Mouse (Mus musculus) lung, embryonic 15.5 days (tissue): ENCODE data around the gene Cox19. TPM values are rescaled to one million over a fixed set of nuclear protein-coding genes. Genes with fewer than 3 reads are reported as not detected.

Source experiments
- ATAC-seq: fragments of 200-750 bp; cut with Nextera tagmentation; 2 replicates; pipeline ENCODE4 v1.8.0; 2017; ENCODE audit warnings: moderate number of reproducible peaks, borderline replicate concordance; ENCODE audit not compliant: low FRiP score, low TSS enrichment; ENCODE audit errors: extremely low read depth
- H3K27ac ChIP-seq: fragments of 300-500 bp; sonication (generic); 2 replicates; pipeline ENCODE4 v1.5.1; 2015; ENCODE audit warnings: moderate library complexity, mild to moderate bottlenecking, inconsistent platforms
- H3K27me3 ChIP-seq: fragments of 300-500 bp; sonication (generic); 2 replicates; pipeline ENCODE4 v1.6.1; 2015; ENCODE audit warnings: inconsistent platforms
- H3K36me3 ChIP-seq: fragments of 300-500 bp; sonication (generic); 2 replicates; pipeline ENCODE4 v1.6.1; 2015; ENCODE audit warnings: inconsistent platforms
- H3K4me1 ChIP-seq: fragments of 300-500 bp; sonication (generic); 2 replicates; pipeline ENCODE4 v1.6.1; 2015; ENCODE audit warnings: inconsistent platforms
- H3K4me2 ChIP-seq: fragments of 300-500 bp; sonication (generic); 2 replicates; pipeline ENCODE4 v1.6.1; 2015; ENCODE audit warnings: inconsistent platforms, mild to moderate bottlenecking, moderate library complexity
- H3K4me3 ChIP-seq: fragments of 300-500 bp; sonication (generic); 2 replicates; pipeline ENCODE4 v1.5.1; 2015; ENCODE audit warnings: mild to moderate bottlenecking, inconsistent platforms
- H3K9ac ChIP-seq: fragments of 300-500 bp; sonication (generic); 2 replicates; pipeline ENCODE4 v1.6.1; 2015; ENCODE audit warnings: inconsistent platforms
- H3K9me3 ChIP-seq: fragments of 300-500 bp; sonication (generic); 2 replicates; pipeline ENCODE4 v1.6.1; 2016; ENCODE audit warnings: inconsistent platforms
- WGBS: fragments of 180-500 bp; shearing (Covaris S2); methylation state at CpG from one replicate; pipeline ENCODE4 v1.1.7; 2015; 5-methylcytosine and 5-hydroxymethylcytosine counted together
- polyA plus RNA-seq: library from polyadenylated mRNA; unstranded; fragments of >200 nt; fragmentation: Nextera tagmentation; extraction: Ambion mirVana; gene quantifications from 2 replicates; pipeline ENCODE4 v1.2.1, GENCODE M21; 2015

Cox19 gene
- polyA plus RNA-seq, 1 experiment from 2014 or later: 92.9 TPM

- Histone ChIP-seq H3K4me3 (no peak overlapping the region), H3K27me3 (peaks cover 6% of the 10 kb centered on the region; the same call in 1 of the 2 replicates), H3K9ac (no peak overlapping the region), H3K27ac (no peak overlapping the region), H3K9me3 (no peaks in the 10 kb centered on the region), H3K36me3 (no peaks in the 10 kb centered on the region), H3K4me2 (no peak overlapping the region), H3K4me1 (peaks cover 9% of the 10 kb centered on the region; the same call in 1 of the 2 replicates)
- 85% methylated on average over 11 of the region's 11 CpGs for WGBS
- ATAC-seq: no peak
Observed at GRCm38 (mm10) chr5:139353946-139354345, 2.7 kb upstream of the Cox19 start.

- WGBS: 44% methylated on average over 10 of the region's 10 CpGs
- peaks cover 6% of the 10 kb centered on the region; the same call in 1 of the 2 replicates for H3K27me3 ChIP-seq
- H3K4me2 ChIP-seq: no peak overlapping the region
- H3K9ac ChIP-seq: no peak overlapping the region
- H3K27ac ChIP-seq: no peak overlapping the region
- H3K9me3 ChIP-seq: no peaks in the 10 kb centered on the region
- H3K4me1 ChIP-seq: peaks cover 9% of the 10 kb centered on the region; the same call in 1 of the 2 replicates
- ATAC-seq: no peak
- no peaks in the 10 kb centered on the region for H3K36me3 ChIP-seq
- H3K4me3 ChIP-seq: no peak overlapping the region
Observed at GRCm38 (mm10) chr5:139353496-139353895, 2.3 kb upstream of the Cox19 start.

GRCm38 (mm10) chr5:139352317-139352716 lies 1.1 kb upstream of the Cox19 start, which contains the start of gene Cyp2w1:
TSS of gene Cyp2w1 (plus strand) at chr5:139352617.
- Histone ChIP-seq H3K4me1 (peaks cover 9% of the 10 kb centered on the region; the same call in 1 of the 2 replicates), H3K27ac (no peak within 1 kb of the TSS), H3K4me2 (no peak within 1 kb of the TSS), H3K36me3 (no peaks in the 10 kb centered on the region), H3K27me3 (peaks cover 6% of the 10 kb centered on the region; the same call in 1 of the 2 replicates), H3K9ac (no peak within 1 kb of the TSS; the same call in 1 of the 2 replicates), H3K4me3 (no peak within 1 kb of the TSS), H3K9me3 (no peaks in the 10 kb centered on the region)
- no peak for ATAC-seq
- 53% methylated on average over 6 of the region's 6 CpGs for WGBS

DNA sequence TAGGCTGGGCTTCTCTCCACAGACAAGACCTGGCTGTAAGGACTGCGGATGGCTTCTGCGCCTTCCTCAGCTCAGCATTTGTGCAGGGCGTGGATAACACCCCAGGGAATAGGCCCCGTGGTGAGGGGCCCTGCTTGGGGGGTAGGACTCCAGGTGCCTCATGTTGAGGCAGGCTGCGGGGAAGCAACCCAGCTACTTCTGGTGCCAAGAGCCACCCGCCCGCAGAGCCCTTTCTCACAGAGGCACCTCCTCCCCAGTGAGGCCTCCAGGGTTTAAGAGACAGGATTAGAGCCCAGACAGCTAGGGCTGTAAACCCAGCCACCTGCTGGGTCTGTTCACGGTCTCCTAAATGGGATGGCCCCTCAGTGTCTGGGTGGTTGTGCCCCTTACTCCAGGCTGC lies 410 bp upstream of the Cox19 start:
- WGBS: 21% methylated on average over 8 of the region's 8 CpGs
- no peak overlapping the region for H3K4me2 ChIP-seq
- H3K9me3 ChIP-seq: no peaks in the 10 kb centered on the region
- no peak overlapping the region for H3K27ac ChIP-seq
- no peak for ATAC-seq
- no peaks in the 10 kb centered on the region for H3K36me3 ChIP-seq
- no peak overlapping the region for H3K4me3 ChIP-seq
- H3K9ac ChIP-seq: no peak overlapping the region; the same call in 1 of the 2 replicates
- H3K4me1 ChIP-seq: peaks cover 9% of the 10 kb centered on the region; the same call in 1 of the 2 replicates
- H3K27me3 ChIP-seq: peaks cover 6% of the 10 kb centered on the region; the same call in 1 of the 2 replicates

DNA sequence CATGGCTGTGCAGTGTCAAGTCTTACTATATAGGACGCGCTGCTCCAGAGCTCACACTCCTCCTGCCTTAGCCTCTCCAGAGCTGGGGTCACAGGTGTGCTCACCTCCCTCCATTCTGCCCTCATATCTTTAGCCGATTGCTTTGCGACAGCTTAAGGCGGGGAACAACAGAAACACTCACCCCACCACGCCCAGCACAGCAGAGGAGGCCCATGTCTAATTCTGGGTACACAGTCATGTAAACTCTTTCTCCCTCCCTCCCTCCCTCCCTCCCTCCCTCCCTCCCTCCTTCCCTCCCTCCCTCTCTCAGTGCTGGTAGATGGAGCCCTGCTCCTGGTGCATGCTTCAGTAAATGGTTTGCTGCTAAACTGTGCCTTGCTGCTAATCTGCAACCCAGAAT lies 1.5 kb downstream of the Cox19 start:
- WGBS: 65% methylated on average over 6 of the region's 6 CpGs
- Histone ChIP-seq H3K27ac (no peak overlapping the region), H3K27me3 (peaks cover 6% of the 10 kb centered on the region; the same call in 1 of the 2 replicates), H3K4me2 (no peak overlapping the region), H3K4me1 (peaks cover 15% of the 10 kb centered on the region; the same call in 1 of the 2 replicates), H3K9me3 (no peaks in the 10 kb centered on the region), H3K4me3 (no peak overlapping the region), H3K36me3 (no peaks in the 10 kb centered on the region), H3K9ac (no peak overlapping the region)
- ATAC-seq: no peak

- Histone ChIP-seq H3K27me3 (peaks cover 6% of the 10 kb centered on the region; the same call in 1 of the 2 replicates), H3K4me3 (no peak overlapping the region), H3K9ac (no peak overlapping the region), H3K27ac (peak overlapping the region; percentile 64), H3K4me2 (no peak overlapping the region), H3K4me1 (peaks cover 20% of the 10 kb centered on the region), H3K9me3 (no peaks in the 10 kb centered on the region), H3K36me3 (peaks cover 7% of the 10 kb centered on the region)
- ATAC-seq: no peak
- WGBS: 45% methylated on average over 1 of the region's 1 CpGs
Observed at GRCm38 (mm10) chr5:139347225-139347624, 4.0 kb downstream of the Cox19 start.

GRCm38 (mm10) chr5:139345364-139345714 lies 5.9 kb downstream of the Cox19 start:
- 10% methylated on average over 5 of the region's 5 CpGs for WGBS
- peak overlapping the region; percentile 60 for H3K27ac ChIP-seq
- no peaks in the 10 kb centered on the region for H3K9me3 ChIP-seq
- peak overlapping the region; percentile 34; the same call in 1 of the 2 replicates for H3K9ac ChIP-seq
- H3K4me2 ChIP-seq: peak overlapping the region; percentile 89
- H3K4me3 ChIP-seq: peak overlapping the region; percentile 77
- peaks cover 15% of the 10 kb centered on the region for H3K4me1 ChIP-seq
- H3K36me3 ChIP-seq: peaks cover 20% of the 10 kb centered on the region
- H3K27me3 ChIP-seq: no peaks in the 10 kb centered on the region
- ATAC-seq: peak; percentile 4; the same call in 1 of the 2 replicates

DNA sequence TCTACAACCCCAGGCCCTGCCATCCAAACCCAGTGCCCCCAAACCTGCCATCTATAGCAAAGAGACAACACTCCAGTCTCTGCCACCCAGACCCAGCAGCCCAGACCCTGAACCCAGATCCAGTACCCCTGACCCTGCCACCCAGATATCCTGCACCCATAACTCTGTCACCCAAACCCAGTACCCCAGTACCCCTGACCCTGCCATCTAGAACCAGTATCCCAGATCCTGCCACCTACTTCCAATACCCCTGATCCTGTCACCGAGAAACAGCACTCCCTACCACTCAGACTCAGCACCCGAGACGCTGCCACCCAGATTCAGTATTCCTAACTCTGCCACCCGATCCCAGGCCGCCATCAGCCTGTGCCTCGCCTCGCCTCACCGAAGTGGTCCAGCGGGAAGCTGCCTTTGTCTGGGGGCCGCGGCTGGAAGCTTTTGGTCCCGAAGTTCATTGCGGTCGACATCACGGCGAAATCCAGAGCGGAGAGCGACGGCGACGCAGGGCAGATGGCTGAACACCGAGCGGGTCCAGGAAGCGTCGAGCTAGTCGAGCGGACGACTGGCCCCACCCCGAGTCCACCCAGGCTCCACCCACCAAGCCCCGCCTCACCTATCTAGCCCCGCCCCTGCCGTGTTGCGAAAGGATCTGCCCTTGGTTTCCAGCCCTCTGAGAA lies 6.4 kb downstream of the Cox19 start:
- Histone ChIP-seq H3K9ac (peak overlapping the region; percentile 87), H3K4me1 (peaks cover 15% of the 10 kb centered on the region), H3K4me2 (peak overlapping the region; percentile 89), H3K27me3 (no peaks in the 10 kb centered on the region), H3K9me3 (no peaks in the 10 kb centered on the region), H3K4me3 (peak overlapping the region; percentile 77), H3K36me3 (peaks cover 26% of the 10 kb centered on the region), H3K27ac (peak overlapping the region; percentile 60)
- under 1% methylated on average over 33 of the region's 33 CpGs for WGBS
- ATAC-seq: peak; percentile 90

DNA sequence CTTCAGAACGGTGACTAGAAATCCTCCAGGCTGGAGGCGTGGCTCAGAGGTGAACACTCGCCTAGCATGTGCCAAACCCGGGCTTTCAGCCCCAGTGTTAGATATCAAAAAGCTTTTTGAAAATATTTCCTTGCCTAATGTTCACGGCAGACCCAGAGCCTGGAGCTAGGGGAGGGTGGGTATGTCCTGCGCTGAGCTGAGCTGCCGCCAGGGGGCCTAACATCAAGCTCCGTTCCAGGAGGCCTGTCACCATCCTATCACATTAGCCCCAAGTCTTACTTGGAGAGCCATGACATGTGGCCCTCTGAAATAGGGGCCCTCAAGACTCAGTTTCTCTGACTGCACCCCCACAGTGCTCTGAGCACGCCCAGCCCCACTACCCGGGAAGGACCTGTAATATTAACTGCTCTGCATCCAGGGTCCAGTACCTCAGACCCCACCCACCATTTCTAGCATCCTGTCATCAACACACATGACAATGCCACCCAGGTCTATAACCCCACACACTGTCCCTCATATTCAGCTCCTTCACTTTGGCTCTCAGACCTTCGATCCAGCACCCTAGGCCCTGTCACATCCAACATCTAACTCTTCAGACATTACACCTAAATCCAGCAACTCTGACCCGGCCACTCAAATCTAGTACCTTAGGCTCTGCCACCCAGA lies 7.1 kb downstream of the Cox19 start:
- H3K36me3 ChIP-seq: peaks cover 32% of the 10 kb centered on the region
- H3K27me3 ChIP-seq: no peaks in the 10 kb centered on the region
- H3K4me2 ChIP-seq: peak overlapping the region; percentile 89
- 4% methylated on average over 12 of the region's 12 CpGs for WGBS
- H3K4me1 ChIP-seq: peaks cover 15% of the 10 kb centered on the region
- H3K9me3 ChIP-seq: no peaks in the 10 kb centered on the region
- peak overlapping the region; percentile 41 for H3K27ac ChIP-seq
- peak overlapping the region; percentile 77 for H3K4me3 ChIP-seq
- ATAC-seq: peak; percentile 64
- peak overlapping the region; percentile 87 for H3K9ac ChIP-seq

- no peak overlapping the region for H3K4me2 ChIP-seq
- ATAC-seq: no peak
- peaks cover 8% of the 10 kb centered on the region for H3K4me1 ChIP-seq
- H3K27ac ChIP-seq: no peak overlapping the region
- H3K36me3 ChIP-seq: peaks cover 56% of the 10 kb centered on the region
- H3K27me3 ChIP-seq: no peaks in the 10 kb centered on the region
- H3K9me3 ChIP-seq: no peaks in the 10 kb centered on the region
- H3K9ac ChIP-seq: no peak overlapping the region
- no peak overlapping the region for H3K4me3 ChIP-seq
- 70% methylated on average over 11 of the region's 11 CpGs for WGBS
Observed at GRCm38 (mm10) chr5:139338891-139339290, 12.3 kb downstream of the Cox19 start.

GRCm38 (mm10) chr5:139338403-139338802 lies 12.8 kb downstream of the Cox19 start:
- Histone ChIP-seq H3K4me1 (peaks cover 3% of the 10 kb centered on the region), H3K27me3 (no peaks in the 10 kb centered on the region), H3K36me3 (peaks cover 56% of the 10 kb centered on the region), H3K4me2 (no peak overlapping the region), H3K9me3 (no peaks in the 10 kb centered on the region), H3K27ac (no peak overlapping the region), H3K9ac (no peak overlapping the region), H3K4me3 (no peak overlapping the region)
- no peak; the same call in 1 of the 2 replicates for ATAC-seq
- 74% methylated on average over 3 of the region's 3 CpGs for WGBS

- H3K4me3 ChIP-seq: no peak overlapping the region
- H3K4me2 ChIP-seq: no peak overlapping the region
- no peak overlapping the region for H3K27ac ChIP-seq
Observed at GRCm38 (mm10) chr5:139337826-139338370, 13.3 kb downstream of the Cox19 start.

More at GRCm38 (mm10) chr5:139337826-139338370, 13.3 kb downstream of the Cox19 start:
- Histone ChIP-seq H3K36me3 (peaks cover 56% of the 10 kb centered on the region), H3K27me3 (no peaks in the 10 kb centered on the region), H3K9ac (no peak overlapping the region), H3K4me1 (no peaks in the 10 kb centered on the region), H3K9me3 (no peaks in the 10 kb centered on the region)
- WGBS: 73% methylated on average over 13 of the region's 13 CpGs
- no peak for ATAC-seq
